Mouse (Mus musculus) R1 (cell line): ENCODE results near the gene Fam131c.
A peak's percentile ranks its signal among the peaks of the same experiment; 100 is the strongest.

Source experiments
- DNase-seq: peaks from one replicate; pipeline ENCODE4 v3.0.0-alpha.2; 2018; ENCODE audit warnings: low read depth, low spot score

Gene Fam131c

GRCm38 (mm10) chr4:141408577-141408976 is 40.6 kb downstream of the Fam131c start:
- no peak for DNase-seq

- DNase-seq: peak; percentile 75
Measured at GRCm38 (mm10) chr4:141411430-141411992, 43.5 kb downstream of the Fam131c start.

DNA sequence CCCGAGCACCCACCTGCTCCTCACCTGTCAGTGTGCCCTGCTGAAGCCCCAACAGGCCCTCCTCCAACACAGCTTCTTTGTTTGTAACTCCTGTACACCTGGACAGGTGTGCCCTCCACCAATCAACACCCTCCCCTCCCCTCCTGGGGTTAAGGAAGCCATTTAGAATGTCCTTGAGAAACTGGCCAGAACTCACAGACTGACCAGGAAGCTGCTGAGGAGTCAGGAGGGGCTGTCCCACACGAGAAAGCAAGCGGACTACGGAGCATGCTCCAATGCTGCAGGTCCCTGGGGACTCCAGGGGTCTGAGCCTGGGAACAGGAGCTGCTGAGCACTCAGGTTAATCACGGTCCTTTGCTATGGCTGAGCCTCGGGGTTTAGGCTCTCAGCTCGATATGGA is 47.9 kb downstream of the Fam131c start, which contains the start of gene Clcnkb:
Gene Clcnkb, minus strand, starts transcription at position 91 of the 400 bp plus-strand sequence.
- DNase-seq: no peak

DNA sequence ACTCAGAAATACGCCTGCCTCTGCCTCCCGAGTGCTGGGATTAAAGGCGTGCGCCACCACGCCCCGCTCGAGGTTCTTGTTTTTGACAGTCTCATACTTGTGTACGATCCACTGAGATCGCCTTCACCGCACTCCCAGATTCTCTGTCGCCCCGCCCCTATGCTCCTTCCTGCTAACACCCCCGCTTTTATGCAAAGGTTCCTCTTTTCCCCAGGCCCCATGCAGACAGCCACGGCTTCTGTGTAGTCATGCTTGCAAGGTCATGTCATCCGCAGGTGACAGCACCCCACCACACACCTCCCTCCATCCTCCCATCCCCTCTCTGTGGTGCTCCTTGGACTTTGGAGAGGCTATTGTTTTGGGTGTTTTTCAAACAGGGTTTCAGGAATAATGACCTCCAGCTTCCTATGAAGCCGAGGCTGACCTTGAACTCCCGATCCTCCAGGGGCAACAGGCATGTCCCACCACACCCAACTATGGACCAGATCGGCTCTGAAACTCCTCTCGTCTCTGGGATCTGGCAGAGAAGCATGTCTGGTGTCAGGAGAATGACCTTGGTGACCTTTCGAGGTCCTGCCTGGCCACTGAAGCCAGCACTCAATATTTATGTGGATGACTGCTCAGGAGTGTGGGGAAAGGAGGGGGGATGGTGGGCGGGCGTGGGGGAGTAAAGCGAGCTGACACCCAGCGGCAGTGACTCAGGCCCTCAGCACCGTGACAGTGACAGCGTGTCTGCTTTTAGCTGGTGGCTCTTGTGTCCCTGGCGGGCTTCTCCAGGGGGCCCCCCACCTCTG is 51.6 kb downstream of the Fam131c start:
- peak; percentile 81 for DNase-seq

DNA sequence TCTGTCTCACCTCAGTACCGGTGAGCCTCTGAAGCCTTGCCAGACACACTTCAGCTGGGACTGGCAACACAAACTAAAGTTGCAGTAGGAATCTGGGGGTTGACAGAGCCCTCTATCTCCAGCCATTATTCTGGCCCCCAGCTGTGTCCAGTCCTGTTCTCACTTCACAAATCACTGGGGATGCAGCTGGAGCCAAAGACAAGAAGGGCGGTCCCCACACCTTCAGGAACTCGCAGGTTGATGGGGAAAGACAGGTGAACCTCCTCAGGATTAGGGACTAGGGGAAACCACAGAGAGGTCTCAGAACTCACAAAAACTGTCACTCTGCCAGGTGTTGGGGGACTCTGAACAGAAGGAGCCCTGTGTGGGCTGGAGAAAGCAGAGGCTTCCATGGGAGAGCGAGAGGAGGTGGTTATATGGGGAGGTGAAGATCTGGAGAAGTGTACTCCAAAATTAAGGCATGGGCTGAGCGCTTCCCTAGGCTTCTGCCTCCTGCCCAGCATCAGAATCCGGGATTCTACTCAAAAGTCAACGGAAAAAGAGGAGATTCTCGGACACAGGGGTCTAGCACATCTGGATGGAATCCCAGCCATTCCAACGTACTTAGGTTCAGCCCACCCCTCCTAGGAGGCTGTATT is 52.3 kb downstream of the Fam131c start, which contains the start of gene Hspb7:
Gene Hspb7, plus strand, starts transcription at position 588 of the 638 bp plus-strand sequence.
- no peak for DNase-seq

DNA sequence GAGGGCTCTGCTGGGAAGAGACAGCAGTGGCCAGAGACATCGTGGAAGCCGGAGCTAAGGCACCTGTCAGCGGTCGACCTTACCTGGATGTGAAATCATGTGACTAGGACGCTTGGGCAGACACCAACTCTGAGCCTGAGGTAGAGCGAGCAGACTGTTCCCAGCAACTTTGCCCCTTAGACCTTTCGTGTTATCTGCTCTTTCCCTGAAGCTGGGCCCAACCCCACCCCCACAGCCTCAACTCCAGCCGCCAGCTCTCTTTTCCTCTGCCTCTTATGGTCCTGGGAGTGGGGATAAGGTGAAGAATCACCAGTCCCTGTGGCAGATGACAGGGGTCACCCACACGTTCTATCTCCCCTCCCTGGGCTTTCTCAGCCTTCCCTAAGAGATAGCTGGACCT is 52.9 kb downstream of the Fam131c start:
- DNase-seq: no peak

GRCm38 (mm10) chr4:141421423-141421822 is 53.4 kb downstream of the Fam131c start:
- no peak for DNase-seq

DNA sequence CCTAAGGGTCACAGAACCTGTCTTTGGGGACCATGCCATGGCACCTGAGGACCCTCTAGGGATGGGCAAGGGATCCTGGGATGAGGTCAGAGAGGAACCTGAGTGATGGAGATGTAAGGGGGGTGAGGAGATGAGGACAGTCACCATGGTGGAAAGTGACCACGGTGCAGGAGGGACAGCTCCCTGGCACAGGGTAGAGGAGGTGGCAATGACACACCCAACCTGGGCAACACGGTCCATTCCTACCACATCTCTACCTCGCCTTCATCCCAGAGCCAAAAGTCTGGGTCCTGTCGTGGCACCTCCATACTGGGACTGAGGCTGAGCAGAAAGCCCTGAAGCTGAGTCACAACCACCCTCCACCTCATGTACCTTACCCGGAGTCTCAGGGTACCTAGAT is 54.8 kb downstream of the Fam131c start:
- no peak for DNase-seq

GRCm38 (mm10) chr4:141423288-141423687 is 55.3 kb downstream of the Fam131c start:
- DNase-seq: no peak

DNA sequence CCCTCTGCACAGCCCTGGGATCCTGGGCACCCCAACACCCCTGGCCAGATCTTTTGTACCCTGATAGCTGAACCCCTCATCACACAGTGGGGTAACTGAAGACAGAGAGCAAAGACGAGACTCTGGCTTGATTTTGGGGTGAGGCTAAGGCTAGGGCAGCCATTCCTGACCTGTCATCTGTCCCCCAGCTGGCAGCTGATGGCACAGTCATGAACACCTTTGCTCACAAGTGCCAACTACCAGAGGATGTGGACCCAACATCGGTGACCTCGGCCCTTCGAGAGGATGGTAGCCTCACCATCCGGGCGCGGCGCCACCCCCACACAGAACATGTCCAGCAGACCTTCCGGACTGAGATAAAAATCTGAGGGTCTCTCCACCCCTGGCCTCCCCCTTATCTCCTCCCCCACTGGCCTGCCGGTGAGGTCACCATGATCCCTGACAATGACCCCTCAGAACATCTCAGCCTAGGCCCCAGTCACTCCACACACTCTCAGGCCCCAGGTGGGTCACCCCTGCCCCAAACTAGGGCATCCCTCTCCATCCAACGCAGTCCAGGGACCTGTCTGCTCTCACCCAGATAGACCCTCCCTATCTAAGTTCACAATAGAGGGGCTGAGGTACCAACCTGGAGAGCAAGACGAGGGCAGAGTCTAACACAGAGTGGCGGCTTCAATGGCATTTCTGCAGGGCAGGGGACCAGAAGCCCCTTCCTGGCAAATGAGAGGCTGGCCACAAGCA is 55.8 kb downstream of the Fam131c start:
- DNase-seq: no peak

GRCm38 (mm10) chr4:141425484-141426479 is 57.8 kb downstream of the Fam131c start:
- DNase-seq: peak; percentile 88

DNA sequence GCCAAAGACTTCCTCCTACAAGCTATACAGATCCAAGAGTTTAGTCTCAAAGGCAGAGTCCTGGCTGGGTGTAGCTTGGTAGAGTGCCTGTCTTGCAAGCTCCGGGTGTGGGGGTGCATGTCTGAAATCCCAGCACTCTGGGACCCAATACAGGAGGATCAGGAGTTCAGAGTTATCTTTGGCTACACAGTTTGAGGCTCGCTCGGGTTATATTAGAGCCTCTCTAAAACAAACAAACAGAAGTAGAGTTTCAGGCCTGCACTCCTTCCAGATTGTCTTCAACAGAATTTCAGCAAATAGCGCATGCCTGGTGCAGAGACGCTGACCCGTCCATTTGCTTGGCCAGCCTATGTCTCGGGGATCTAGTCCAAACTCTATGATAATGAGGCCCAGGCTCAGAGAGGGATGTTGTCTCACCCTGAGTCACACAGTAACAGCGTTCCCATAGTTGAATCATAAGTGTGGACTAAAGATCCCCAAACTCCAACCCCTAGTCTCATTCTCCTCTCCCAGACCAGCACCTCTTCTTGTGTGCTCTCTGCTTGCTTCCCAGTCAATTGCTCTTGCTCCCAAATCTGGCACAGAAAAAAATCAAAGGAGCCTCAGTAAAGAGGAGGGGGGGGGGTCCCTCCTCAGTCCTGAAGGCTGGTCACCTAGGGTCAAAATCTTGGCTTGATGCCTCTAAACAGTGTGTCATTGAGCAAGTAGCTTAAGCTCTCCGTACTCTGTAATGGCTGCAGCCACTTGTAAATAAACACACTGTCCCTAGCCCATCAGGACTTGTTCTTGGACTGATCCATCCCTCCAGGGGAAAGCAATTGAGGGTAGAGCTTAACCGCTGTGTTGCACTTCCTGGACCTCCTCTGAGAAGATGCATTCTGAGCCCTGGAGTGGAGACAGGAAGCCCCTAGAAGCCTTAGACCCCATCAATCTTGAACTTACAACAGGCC is 59.1 kb downstream of the Fam131c start:
- peak; percentile 45 for DNase-seq

- DNase-seq: no peak
Measured at GRCm38 (mm10) chr4:141427921-141428320, 59.9 kb downstream of the Fam131c start.

GRCm38 (mm10) chr4:141429381-141429780 is 61.4 kb downstream of the Fam131c start:
- DNase-seq: no peak

GRCm38 (mm10) chr4:141429847-141430246 is 61.8 kb downstream of the Fam131c start:
- peak; percentile 75 for DNase-seq

DNA sequence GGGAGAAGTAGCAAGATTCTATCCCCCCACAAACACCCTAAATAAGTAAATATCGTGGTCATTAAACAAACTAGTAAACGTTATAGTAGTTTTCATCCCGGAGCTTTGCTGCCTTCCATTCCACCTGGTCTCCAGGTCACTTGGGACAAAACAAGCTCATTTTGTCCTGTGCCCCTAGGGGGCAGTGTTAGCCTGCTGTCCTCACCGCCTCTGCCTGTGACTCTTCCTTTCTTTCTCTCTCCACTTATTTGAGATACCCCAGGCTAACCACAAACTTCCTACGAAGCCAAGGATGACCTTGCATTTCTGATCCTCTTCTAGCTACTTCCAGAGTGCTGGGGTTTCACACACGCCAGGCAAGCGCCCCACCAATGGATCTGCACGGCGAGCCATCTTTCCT is 63.0 kb downstream of the Fam131c start:
- DNase-seq: no peak

- DNase-seq: no peak
Measured at GRCm38 (mm10) chr4:141432666-141433065, 64.6 kb downstream of the Fam131c start.

GRCm38 (mm10) chr4:141433191-141433590 is 65.2 kb downstream of the Fam131c start:
- DNase-seq: peak; percentile 82
